Mouse (Mus musculus) midbrain, embryonic 14.5 days (tissue): ENCODE results near the gene Foxn1. TPM values are rescaled to one million over a fixed set of nuclear protein-coding genes. Genes with fewer than 3 reads are reported as not detected.

Source experiments
- ATAC-seq: fragments of 200-750 bp; cut with Nextera tagmentation; 2 replicates; pipeline ENCODE4 v1.8.0; 2017; ENCODE audit warnings: moderate number of reproducible peaks, moderate library complexity; ENCODE audit not compliant: low FRiP score, low TSS enrichment
- DNase-seq: peaks from one replicate; pipeline ENCODE4 v3.0.0-alpha.2; 2015
- H3K27ac ChIP-seq: fragments of 300-500 bp; sonication (generic); replicated peaks from 2 replicates; pipeline ENCODE4 v1.5.1; 2014; ENCODE audit warnings: mild to moderate bottlenecking, low read depth, low read length, moderate library complexity
- H3K27me3 ChIP-seq: fragments of 300-500 bp; sonication (generic); 2 replicates; pipeline ENCODE4 v1.6.1; 2014; ENCODE audit warnings: low read length, control low read depth, mixed read lengths; ENCODE audit not compliant: control insufficient read depth, insufficient read depth
- H3K36me3 ChIP-seq: fragments of 300-500 bp; sonication (generic); 2 replicates; pipeline ENCODE4 v1.6.1; 2014; ENCODE audit warnings: low read length, control low read depth; ENCODE audit not compliant: control insufficient read depth, insufficient read depth
- H3K4me1 ChIP-seq: fragments of 300-500 bp; sonication (generic); 2 replicates; pipeline ENCODE4 v1.6.1; 2014; ENCODE audit warnings: mild to moderate bottlenecking, antibody characterized with exemption, low read length, control low read depth; ENCODE audit not compliant: control insufficient read depth, insufficient read depth
- H3K4me2 ChIP-seq: fragments of 300-500 bp; sonication (generic); 2 replicates; pipeline ENCODE4 v1.6.1; 2014; ENCODE audit warnings: mild to moderate bottlenecking, low read length, moderate library complexity
- H3K4me3 ChIP-seq: fragments of 300-500 bp; sonication (generic); replicated peaks from 2 replicates; pipeline ENCODE4 v1.5.1; 2014; ENCODE audit warnings: low read depth, low read length
- H3K9ac ChIP-seq: fragments of 300-500 bp; sonication (generic); replicated peaks from 2 replicates; pipeline ENCODE4 v1.6.1; 2014; ENCODE audit warnings: mild to moderate bottlenecking, low read length, moderate library complexity
- H3K9me3 ChIP-seq: fragments of 300-500 bp; sonication (generic); 2 replicates; pipeline ENCODE4 v1.6.1; 2016; ENCODE audit warnings: low read length, control low read depth, mixed read lengths; ENCODE audit not compliant: control insufficient read depth
- WGBS: fragments of 180-500 bp; shearing (Covaris S2); extraction: QIAGEN DNeasy Blood & Tissue Kit; methylation state at CpG from one replicate; pipeline ENCODE4 v1.1.7; 2014; 5-methylcytosine and 5-hydroxymethylcytosine counted together
- polyA plus RNA-seq: library from polyadenylated mRNA; unstranded; fragments of >200 nt; fragmentation: Nextera tagmentation; extraction: Ambion mirVana; gene quantifications from 2 replicates; pipeline ENCODE4 v1.2.1, GENCODE M21; 2014

The Foxn1 gene
- polyA plus RNA-seq, 1 experiment from 2014 or later, result not detected

DNA sequence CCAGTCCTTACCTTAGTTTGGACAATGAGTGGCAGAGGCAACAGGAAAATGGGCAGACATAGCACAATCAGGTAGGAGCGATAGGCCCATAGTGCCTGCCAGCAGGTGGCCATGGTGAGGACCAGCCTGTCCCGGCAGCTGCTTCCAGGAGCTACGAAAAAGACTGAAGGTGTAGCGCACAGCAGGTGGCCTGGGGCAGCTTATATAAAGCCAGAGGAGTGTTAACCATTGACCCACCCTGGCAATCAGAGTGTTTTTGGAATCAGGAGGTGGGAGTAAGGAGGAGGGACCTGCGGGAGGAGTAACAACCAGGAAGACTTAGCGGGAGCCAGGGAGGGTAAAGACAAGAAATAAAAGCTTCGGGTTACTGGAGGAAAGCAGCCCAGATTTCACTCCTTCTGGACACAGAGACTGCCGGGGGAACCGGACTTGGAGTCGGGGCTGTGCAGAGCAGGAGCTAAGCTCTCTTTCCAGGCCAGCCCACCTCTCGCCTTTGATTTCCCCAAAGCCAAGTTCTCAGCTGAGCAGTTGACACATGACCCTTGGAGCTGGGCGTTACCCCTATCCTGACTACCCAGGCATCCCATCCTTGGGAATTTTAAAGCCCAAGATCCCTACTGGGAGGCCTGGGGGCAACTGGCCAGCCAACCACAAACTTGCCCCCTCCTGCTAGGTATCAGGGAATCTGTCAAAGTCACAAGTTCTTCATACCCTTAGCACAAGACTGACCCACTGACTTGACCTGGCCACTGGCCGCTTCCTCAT lies 35.9 kb upstream of the Foxn1 start, which contains the start of gene Slc13a2:
TSS of gene Slc13a2 (minus strand) at position 163 of the 765 bp plus-strand sequence.
- 31% methylated on average over 13 of the region's 13 CpGs for WGBS
- DNase-seq, result no peak
- no peaks in the 10 kb centered on the region for H3K27me3 ChIP-seq
- ATAC-seq, result no peak
- no peak within 1 kb of the TSS for H3K27ac ChIP-seq
- no peak within 1 kb of the TSS for H3K4me3 ChIP-seq
- H3K9me3 ChIP-seq, result no peaks in the 10 kb centered on the region
- H3K4me2 ChIP-seq, result no peak within 1 kb of the TSS
- no peaks in the 10 kb centered on the region for H3K36me3 ChIP-seq
- H3K4me1 ChIP-seq, result no peaks in the 10 kb centered on the region
- no peak within 1 kb of the TSS for H3K9ac ChIP-seq

DNA sequence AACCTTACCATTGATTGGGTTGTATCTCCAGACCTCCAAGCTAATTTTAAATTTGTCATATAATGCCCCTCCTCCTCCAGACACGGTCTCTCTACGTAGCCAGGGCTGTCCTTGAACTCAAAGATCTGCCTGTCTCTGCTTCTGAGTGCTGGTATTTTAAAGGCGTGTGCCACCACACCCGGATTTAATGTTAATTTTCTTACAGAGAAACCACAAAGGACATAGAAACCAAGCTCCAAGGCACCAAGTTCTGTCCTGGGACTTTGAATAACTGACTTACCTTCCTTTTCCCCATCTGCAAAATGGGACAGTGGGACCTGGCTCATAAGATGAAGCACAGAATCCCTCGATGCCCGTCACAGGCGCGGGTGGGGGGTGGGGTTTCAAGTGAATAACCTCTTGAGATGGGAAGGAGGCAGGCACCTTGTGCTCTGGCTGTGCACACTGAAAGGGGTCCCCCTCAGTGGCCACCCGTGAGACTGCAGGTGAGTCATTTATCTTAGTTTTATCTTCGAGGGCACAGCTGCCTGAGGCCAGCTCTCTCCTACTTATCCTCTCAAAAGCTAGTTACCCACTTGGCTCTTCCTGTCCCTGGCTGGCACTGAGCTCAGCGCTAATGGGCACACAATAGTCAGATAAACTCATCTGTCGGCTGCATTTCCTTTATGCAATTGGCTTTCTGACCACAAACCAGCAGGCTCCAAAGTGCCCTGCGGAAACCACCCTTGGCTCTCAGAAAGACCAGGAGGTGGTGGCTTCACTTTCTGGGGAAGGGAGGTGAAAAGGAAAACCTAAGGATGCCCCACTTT lies 35.0 kb upstream of the Foxn1 start:
- WGBS, result 69% methylated on average over 13 of the region's 13 CpGs
- H3K27ac ChIP-seq, result no peak overlapping the region
- H3K9me3 ChIP-seq, result no peaks in the 10 kb centered on the region
- H3K4me2 ChIP-seq, result no peak overlapping the region
- H3K36me3 ChIP-seq, result no peaks in the 10 kb centered on the region
- no peaks in the 10 kb centered on the region for H3K4me1 ChIP-seq
- ATAC-seq, result no peak
- no peak for DNase-seq
- H3K27me3 ChIP-seq, result no peaks in the 10 kb centered on the region
- H3K9ac ChIP-seq, result no peak overlapping the region
- no peak overlapping the region for H3K4me3 ChIP-seq

DNA sequence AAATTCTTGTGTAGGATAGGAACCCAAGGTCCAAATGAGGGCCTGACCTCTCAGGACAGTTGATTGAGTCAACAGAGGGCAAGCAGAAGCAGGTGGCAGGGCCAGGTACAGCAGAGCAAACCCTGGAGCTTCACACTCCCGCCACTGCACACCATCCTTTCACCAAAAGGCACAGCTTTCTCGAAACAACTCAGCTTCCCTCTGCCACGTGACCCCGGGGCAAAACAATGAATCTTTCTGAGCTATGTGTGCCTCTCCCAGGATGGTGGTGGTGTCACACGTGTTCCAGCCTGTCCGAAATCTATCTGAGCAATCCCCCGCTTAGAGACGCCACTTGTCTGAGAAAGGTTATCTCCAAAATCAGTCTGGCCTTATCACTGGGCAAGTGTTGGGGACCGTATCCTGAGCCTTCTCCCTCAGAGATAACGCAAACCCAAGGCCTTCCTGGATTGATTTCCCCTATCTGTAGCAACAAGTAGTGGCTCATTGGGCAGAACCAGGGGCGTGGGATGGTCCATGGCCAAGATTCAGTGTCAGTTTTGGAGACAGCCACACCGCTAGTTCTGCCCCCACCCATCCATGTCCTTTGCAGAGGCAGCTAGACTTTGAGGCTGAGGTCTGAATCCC lies 34.0 kb upstream of the Foxn1 start:
- WGBS, result 80% methylated on average over 12 of the region's 12 CpGs
- H3K4me3 ChIP-seq, result no peak overlapping the region

DNA sequence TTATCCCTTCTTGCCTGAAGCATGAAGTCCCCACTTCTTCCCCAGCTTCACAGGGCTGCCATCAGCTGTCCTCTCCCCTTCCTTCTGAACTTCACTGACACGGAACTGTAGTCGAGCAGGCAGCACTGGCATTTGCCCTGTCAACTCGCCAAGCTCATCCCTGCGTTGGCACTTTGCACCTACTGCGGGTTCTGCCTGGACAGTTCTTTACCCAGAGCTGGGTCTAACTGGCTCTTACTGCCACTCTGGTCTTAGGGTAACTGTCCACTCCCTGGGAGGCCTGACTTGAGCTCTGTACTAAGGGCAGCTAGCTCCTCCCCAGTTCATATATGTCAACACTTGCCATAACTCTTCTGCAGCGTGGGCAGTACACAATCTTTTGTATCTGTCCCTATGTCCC lies 30.5 kb upstream of the Foxn1 start:
- no peak overlapping the region for H3K27ac ChIP-seq
- no peak overlapping the region for H3K4me2 ChIP-seq
- no peak overlapping the region for H3K9ac ChIP-seq
- no peaks in the 10 kb centered on the region for H3K36me3 ChIP-seq
- no peaks in the 10 kb centered on the region for H3K4me1 ChIP-seq
- no peaks in the 10 kb centered on the region for H3K27me3 ChIP-seq
- ATAC-seq (no peak), DNase-seq (no peak)
- no peak overlapping the region for H3K4me3 ChIP-seq
- no peaks in the 10 kb centered on the region for H3K9me3 ChIP-seq
- WGBS, result 85% methylated on average over 6 of the region's 6 CpGs

More for the DNA sequence above, 34.0 kb upstream of the Foxn1 start:
- Histone ChIP-seq H3K27ac (no peak overlapping the region), H3K9ac (no peak overlapping the region), H3K4me1 (no peaks in the 10 kb centered on the region), H3K9me3 (no peaks in the 10 kb centered on the region), H3K4me2 (no peak overlapping the region), H3K36me3 (no peaks in the 10 kb centered on the region), H3K27me3 (no peaks in the 10 kb centered on the region)
- DNase-seq (no peak), ATAC-seq (no peak)

DNA sequence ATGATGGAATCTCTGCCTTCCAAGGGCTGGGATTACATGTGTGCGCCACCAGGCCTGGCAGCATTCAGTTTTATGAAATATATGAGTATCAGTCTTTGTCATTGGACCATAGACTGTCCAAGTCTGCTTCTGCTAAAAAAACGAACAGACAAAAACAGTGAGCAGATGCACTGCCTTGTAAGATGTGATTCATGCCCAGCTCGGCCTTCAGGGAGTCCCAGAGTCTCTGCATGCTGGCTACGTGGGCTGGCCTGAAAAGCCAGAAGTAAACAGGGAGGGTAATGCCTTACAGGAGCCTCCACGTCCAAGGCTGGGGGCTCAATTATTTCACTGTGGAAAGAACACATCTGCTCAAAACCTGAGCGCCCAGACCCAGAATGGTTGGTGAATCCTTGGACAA lies 26.5 kb upstream of the Foxn1 start:
- Histone ChIP-seq H3K27me3 (no peaks in the 10 kb centered on the region), H3K27ac (no peak overlapping the region), H3K4me2 (no peak overlapping the region), H3K9me3 (no peaks in the 10 kb centered on the region), H3K4me1 (no peaks in the 10 kb centered on the region), H3K9ac (no peak overlapping the region), H3K36me3 (no peaks in the 10 kb centered on the region), H3K4me3 (no peak overlapping the region)
- ATAC-seq, result no peak
- DNase-seq, result no peak
- 73% methylated on average over 6 of the region's 6 CpGs for WGBS

- Histone ChIP-seq H3K4me2 (no peak overlapping the region), H3K9me3 (no peaks in the 10 kb centered on the region), H3K4me3 (no peak overlapping the region), H3K36me3 (no peaks in the 10 kb centered on the region), H3K27me3 (no peaks in the 10 kb centered on the region), H3K4me1 (no peaks in the 10 kb centered on the region), H3K9ac (no peak overlapping the region), H3K27ac (no peak overlapping the region)
- DNase-seq, result no peak
- WGBS, result 70% methylated on average over 6 of the region's 6 CpGs
- ATAC-seq, result no peak
These were observed 26.0 kb upstream of the Foxn1 start for GRCm38 (mm10) chr11:78412324-78412850.

DNA sequence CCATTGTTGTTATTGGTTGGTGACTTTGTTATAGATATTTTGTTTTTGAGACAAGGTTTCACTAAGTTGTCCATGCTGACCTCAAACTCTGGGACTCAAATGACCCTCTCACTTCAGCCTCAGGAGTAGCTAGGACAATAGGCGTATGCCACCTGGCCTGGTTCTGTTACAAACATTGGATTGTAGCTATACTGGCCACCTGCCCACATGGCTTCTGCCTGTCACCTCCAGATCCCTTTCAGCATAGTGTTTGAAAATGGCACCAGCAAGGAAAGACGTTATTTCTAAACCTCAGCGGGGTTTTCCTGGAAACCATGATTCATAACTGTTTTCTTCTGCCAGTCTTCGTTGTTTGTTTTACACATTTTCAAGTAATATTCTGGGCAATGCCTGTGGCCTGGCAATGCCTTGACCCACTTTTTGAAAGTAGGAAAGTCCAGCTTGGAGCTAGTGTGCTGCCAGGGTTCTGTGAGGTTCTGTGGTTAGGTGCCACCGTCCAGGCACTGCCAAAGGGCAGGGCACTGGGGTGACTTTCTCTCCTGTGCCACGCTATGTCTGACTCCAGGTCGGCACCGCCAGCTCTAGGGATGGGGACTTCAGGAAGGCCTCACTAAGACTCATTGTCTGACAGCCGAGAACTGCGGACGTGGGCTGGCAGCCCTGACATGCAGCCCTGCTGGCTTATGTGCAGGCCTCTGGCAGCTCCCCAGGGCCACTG lies 25.4 kb upstream of the Foxn1 start:
- H3K9me3 ChIP-seq, result no peaks in the 10 kb centered on the region
- H3K4me3 ChIP-seq, result no peak overlapping the region
- 82% methylated on average over 11 of the region's 11 CpGs for WGBS
- H3K9ac ChIP-seq, result no peak overlapping the region
- H3K36me3 ChIP-seq, result no peaks in the 10 kb centered on the region
- H3K27ac ChIP-seq, result no peak overlapping the region
- H3K4me2 ChIP-seq, result no peak overlapping the region
- no peak for ATAC-seq
- no peaks in the 10 kb centered on the region for H3K4me1 ChIP-seq
- no peak for DNase-seq
- no peaks in the 10 kb centered on the region for H3K27me3 ChIP-seq
